Mouse (Mus musculus) retina, postnatal 7 days (tissue): Measurements from ENCODE around the gene Pak1ip1.
"Not testable (repeated sequence)": the region's sequence is repeated elsewhere in the genome, so short reads cannot be mapped to it uniquely, and the experiment has no call there.

Experiments used
- DNase-seq: peaks from one replicate; pipeline ENCODE4 v3.0.0-alpha.2; 2012; ENCODE audit warnings: low read depth, low spot score

Gene Pak1ip1

DNA sequence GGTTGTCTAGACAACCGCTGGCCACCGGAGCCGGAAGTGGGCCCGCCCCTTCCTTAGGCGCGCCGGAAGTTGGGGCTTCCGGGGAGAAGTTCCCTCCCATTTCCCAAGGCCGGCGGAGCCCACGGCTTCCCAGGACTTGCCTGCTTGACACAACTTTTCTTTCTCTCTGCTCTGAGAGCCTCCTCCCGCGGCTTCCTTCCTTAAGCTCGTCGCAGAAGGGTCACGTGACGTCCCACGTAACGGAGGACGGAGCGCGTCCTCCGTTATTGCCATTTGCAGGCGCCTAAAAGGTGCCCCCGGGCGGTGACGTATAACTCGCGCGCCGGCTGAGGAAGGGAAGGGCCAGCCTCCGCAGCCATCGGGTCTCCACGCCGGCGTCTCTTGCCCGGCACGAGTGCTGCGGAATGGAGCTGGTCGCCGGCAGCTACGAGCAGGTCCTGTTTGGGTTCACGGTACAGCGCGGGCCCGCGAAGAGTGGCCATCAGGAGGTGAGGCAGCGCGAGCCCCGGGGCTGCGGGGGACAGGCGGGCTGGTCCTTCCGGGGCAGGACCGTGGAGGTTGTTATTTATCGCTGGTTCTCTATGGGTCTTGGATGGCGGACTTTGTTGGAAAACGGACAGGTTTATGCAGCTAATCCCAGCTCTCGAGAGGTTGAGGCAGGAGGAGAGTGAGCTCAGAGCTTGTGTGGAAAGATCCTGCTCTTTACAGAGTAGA, at the start of gene Pak1ip1:
Pak1ip1 (plus strand) TSS at position 98 of the 714 bp plus-strand sequence.
- DNase-seq, result peak; percentile 89

DNA sequence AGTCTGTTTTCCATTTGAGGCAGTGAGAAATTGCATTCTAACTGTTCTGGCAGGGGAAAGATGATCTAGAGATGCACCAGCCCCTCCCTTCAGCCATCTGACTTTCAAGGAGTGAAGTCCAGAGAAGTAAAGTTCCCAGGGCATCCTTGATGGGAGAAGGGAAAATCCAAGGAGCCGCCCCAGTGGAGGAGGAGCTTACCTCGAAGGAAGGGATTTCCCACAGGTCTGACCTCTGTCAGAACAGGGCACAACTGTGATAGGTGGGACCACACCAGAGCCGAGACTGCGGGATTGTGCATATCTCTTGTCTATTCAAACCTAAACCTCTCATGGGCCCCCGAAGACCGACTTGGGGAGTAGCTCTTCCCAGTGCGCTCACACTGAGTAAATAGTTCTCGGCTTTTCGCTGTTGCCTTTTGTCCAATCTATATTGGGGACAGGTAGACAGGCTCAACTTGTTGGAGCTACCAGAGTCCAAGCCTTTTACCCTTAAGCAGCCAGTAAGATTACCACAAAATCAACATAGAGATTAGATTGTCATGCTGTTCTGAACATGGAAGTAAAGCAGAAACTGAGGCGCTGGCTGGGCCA, 49.3 kb upstream of the Pak1ip1 start:
- no peak for DNase-seq

DNA sequence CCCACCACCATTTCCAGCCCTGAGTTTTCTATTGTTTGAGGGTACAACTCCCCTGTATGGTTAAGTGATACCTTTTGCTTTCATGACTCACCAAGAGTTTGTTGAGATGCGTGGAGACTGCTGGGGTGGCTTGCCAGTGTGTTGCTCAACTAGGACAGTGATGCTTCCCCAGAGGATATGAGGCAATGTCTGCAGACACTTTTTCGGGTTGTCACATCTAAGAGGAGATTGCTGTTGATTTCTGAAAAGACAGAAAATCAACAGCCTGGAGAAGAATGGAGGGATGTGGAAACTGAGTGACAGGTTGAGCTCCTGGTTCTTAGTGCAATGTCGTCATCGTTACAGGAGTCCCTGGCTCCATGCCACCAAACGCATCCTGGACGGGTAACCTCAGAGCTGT, 47.6 kb upstream of the Pak1ip1 start:
- no peak for DNase-seq

DNA sequence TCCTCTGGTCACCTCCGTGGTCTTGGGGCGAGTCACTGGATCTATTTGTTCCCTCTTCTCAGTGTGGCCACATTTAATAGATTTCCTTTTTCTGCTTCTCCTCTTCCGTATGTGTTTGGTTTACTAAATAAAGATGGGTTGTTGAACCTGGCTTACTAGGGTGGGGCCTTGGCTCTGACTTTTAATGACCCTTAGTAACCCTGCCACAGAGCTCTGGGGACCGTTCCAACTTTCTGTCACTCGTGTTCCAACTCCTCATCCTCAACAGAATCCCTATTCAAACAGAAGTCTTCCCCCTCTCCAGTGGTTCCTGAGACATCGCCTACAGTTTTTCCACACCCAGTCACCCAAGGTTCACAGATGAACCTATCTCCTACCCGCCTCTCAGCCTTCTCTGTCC, 45.0 kb upstream of the Pak1ip1 start:
- DNase-seq, result no peak

DNA sequence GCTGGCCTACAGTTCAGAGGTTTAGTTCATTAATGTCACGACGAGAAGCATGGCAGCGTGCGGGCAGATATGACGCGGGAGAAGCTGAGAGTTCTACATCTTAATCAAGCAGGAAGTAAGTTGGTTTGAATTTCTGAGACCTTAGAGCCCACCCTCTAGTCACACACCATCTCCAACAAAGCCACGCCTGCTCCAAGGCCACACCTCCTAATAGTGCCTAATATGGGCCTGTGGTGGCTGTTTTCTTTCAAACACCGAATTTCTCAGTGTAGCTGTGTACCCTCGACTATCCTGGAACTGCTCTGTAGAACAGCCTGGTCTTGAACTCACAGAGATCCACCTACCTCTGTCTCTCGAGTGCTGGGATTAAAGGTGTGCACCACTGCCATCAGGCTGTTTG, 33.2 kb upstream of the Pak1ip1 start:
- DNase-seq, result no peak

DNA sequence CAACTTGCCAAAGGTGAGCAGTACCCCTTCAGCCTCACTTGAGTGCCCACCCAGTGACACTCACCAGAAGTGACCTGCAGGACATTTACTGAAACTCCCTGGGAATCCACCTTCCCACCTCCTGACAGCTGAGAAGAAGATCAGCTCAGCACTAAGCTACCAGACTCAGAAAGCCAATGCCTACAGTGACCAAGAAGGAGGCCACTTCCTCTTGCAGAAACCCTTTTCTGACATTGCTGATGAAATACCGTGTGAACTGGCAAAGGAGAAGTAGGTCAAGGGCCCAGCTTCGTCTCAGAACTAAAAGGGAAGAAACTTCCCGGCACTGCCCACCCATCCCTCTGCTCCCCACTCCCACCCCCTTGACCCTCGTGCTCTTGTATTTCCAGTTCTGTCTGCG, 32.3 kb upstream of the Pak1ip1 start:
- no peak for DNase-seq

DNA sequence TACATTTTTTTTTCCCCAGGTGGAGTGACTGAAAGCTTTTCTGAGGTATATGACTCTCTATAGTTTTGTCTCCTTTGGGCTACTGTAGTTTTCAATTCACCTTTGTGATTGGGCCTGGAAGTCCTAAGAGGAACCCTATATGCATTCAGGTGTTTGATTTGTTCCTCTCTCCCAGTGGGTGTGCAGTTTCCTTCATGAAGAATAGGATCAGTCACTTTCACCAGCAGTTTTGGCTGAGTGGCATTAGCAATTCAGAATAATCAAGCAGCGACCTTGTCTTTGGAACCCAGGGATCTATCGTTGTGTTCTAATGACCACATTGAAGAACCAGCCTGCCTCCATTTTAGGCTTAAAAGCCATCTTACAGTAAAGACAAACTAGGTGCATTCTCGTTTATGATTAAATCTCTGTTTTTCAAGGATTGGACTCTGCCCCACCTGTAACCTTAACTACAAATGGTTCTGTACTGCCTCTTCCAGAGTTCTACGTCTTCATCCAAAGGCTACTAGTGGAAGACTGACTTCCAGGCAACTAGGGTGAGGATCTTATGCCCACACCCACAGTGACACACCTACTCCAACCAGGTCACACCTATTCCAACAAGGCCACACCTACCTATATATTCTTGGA, 30.9 kb upstream of the Pak1ip1 start:
- DNase-seq, result no peak

DNA sequence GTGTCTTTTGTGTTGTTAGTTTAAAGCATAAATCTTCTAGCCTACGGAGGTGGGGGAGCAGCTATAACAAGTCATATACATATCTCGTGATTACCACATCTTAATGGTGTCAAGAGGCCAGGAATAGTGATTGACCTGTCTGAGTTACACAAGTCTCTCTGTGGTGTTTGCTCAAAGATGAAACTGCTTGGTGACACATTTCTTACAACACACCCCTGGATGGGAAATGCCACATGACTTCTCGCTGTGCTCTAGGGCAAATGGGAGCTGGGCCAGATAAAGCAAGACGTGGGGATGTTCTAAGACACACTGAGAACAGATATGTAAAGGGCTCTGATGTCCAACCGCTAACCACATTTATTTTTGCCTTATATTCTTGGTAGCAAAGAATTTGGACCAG, 29.6 kb upstream of the Pak1ip1 start:
- no peak for DNase-seq

DNA sequence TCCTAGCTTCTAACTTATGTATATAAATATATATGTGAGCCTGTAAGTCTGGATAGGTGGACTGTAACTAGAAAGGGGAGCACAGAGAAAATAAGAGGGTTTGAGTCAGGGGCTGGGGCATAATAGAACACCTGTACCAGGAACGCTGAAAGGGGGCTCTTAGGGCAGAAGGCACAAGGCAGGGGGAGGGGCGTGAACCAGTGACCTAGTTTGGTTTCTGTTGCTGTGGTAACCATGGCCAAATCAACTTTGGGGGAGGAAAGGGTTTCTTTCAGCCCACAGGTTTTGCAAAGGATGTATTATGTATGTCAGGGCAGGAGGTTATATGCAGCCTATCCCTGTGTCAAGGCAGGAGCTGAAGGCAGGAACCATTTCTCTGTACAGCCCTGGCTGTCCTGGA, 29.0 kb upstream of the Pak1ip1 start:
- DNase-seq, result no peak

DNA sequence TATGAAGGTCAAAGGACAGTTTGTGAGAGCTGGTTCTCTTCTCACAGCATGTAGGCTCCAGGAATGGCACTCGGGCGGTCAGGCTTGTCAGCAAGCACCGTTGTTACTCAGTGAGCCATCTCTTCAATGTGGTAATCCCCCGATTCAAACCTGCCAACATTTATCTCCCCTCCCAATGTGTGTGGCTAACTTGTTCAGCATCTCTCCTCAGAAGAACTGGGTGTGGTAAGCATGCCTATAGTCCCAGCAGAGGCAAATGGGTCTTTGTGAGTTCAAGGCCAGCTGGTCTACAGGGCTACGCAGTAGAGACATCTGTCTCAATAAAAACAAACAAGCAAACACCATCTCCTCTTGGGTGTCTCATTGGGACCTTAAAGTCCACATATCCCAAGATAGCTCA, 27.8 kb upstream of the Pak1ip1 start:
- no peak for DNase-seq

DNA sequence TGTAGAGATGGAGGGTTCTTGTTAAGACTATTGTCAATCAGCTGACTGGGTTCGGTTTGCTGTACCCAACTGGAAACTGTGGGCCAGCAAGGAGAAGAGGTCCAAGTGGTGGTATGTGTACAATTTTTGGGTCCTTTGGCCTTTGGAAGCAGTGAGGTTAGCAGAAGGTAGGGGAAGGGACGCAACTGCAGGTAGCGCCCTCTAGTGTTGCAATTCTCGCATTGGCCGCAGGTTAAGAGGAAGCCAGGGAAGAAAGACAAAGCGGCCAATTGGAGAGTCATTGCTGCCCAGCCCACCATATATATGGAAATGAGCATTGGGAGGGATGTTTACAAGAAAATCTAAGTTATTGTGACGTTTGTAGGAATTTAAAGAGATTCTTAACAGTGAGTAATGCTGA, 23.2 kb upstream of the Pak1ip1 start:
- DNase-seq, result no peak

DNA sequence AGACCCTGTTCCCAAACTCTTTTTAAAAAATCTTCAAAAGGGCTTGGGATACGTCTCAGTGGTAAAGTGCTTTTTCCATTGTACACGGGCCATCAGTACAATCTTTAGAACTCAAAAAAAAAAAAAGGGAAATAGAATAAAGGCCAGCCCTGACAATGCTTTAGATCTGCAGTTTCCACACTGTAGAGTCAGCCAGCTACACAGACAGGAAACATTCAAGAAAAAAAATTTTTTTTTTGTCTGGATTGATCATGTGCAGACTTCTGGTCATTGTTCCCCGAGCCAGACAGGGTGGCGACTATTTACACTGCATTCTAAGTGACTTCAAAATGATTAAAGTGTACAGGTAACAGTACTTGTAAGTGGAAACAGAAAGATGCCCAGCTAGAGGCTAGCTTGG, 22.2 kb upstream of the Pak1ip1 start:
- no peak for DNase-seq

DNA sequence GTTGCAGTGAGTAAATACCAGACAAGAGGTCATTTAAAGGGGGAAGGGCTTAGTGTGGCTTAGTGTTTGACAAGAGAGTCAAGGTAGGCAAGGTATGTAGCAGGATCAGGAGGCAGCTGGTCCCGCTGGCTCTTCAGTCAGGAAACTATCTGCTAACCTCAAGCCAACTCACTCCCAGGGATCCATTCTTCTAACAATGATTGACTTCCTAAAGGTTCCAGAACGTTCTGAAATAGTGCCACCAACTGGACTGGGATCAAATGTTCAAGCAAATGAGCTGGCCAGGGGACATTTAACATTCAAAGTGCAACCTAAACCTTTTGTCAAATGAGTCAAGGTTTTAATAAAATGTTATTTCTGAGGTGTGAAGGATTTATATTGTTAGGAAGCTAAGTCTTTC, 21.5 kb upstream of the Pak1ip1 start:
- DNase-seq, result no peak

DNA sequence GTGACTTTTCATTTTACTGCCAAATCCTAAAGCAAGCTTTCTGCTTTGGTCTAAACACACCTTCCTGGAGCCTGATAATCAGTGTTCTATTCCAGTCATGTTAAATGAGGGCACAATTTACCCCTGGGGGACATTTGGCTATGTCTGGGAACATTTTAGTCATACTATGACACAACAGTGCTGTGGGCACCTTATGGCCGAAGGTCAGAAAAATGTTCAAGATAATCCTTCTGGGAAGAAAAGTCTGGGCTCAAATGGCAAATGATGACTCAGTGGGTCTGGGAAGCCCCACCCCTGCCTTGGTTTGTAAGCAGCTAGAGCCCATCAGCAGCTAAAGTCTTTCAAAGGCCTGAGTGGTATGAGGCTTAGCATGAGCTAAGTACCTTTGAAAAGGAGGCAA, 18.1 kb upstream of the Pak1ip1 start:
- no peak for DNase-seq

DNA sequence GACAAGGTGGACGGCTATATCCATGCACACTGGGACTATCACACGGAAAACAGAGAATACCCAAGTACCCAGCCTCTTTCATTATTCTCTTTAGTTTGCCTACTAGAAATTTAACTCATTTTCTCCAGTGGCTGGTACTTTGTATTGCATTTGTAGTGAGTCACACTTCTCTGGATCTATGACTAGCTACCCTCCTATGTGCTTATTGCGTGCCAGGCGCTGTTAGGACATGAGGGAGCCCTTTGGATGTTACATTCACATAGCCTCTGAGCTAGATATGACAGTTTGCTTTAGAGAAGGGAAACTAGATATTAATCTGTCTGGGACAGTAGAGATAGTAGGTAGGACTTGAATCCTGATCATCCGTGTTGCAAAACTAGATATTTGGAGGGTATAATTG, 14.7 kb upstream of the Pak1ip1 start:
- no peak for DNase-seq

DNA sequence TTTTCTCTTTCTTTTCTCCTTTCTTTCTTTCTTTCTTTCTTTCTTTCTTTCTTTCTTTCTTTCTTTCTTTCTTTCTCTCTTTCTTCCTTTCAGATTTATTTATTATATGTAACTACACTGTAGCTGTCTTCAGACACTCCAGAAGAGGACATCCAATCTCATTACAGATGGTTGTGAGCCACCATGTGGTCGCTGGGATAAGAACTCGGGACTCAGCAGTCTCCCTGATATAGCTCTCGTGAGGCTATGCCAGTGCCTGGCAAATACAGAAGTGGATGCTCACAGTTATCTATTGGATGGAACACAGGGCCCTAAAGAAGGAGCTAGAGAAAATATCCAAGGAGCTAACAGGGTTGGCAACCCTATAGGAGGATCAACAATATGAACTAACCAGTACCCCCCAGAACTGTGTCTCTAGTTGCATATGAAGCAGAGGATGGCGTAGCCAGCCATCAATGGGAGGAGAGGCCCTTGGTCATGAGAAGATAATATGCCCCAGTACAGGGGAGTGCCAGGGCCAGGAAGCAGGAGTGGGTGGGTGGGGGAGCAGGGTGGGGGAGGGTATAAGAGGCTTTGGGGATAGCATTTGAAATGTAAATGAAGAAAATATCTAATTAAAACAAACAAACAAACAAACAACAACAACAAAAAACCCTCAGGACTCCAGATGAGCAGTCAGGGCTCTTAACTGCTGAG, 13.1 kb upstream of the Pak1ip1 start:
- not testable (repeated sequence) for DNase-seq

DNA sequence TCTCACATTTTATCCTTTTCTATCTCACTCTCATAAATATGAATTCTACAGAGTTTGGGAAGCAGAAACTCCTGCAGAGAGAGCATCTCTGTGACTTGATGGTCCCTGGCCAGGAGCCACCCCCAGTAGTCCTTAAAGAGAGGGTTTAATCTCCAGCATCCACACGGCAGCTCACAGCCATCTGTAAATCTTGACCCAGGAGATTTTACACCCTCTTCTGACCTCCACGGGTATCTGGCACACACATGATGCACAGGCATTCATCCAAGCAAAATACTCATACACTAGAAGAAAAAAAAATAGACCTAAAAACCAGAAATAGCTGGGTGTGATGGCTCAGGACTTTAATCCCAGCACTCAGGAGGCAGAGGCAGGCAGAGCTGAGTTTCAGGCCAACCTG, 12.4 kb upstream of the Pak1ip1 start:
- DNase-seq, result no peak

DNA sequence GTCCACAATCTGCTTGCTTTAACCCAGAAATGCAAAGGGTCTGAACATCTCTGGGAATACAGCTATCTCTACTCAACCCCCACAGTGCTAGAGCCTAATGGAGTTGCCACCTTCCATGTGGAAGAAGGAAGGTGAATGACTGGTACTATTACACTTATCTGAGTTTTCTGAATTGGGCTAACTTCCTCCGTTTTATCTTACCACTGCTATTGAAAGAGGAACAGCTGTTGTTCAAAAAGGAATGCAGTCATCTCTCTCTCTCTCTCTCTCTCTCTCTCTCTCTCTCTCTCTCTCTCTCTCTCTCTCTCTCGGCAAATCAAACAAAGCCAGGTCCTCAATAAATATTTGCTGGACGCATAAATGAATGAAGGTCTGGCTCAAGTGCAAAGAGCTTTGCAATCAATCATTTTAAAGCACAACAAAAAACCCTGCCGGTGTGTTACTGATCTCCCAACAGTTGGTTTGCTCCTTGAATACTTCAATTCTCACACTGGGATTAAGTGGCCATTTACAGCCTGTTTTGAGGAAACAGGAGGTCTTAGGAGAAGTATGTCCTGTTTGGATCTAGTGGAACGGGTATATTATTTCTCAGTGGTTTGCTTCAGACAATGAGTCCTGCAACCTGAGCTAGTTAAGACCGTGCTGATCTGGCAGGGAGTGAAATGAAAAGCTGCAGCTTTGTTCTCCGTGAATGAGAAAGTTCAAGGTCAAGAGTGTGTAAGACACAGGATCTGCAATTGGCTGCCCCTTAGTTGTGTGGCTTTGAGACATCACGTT, 6.1 kb upstream of the Pak1ip1 start:
- no peak for DNase-seq

DNA sequence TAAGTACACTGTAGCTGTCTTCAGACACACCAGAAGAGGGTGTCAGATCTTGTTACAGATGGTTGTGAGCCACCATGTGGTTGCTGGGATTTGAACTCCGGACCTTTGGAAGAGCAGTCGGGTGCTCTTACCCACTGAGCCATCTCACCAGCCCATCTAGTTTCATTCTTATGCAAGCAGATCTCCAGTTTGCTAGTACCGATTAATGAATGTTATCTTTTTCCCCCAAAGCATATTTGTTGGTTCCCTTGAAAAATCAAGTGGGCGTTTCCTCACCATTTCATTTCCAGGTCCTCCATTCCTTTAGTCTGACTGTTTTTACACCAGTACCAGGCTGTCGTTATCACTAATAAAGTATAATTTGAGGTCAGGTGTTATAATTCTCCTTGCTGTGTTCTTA, 2.3 kb upstream of the Pak1ip1 start:
- not testable (repeated sequence) for DNase-seq

DNA sequence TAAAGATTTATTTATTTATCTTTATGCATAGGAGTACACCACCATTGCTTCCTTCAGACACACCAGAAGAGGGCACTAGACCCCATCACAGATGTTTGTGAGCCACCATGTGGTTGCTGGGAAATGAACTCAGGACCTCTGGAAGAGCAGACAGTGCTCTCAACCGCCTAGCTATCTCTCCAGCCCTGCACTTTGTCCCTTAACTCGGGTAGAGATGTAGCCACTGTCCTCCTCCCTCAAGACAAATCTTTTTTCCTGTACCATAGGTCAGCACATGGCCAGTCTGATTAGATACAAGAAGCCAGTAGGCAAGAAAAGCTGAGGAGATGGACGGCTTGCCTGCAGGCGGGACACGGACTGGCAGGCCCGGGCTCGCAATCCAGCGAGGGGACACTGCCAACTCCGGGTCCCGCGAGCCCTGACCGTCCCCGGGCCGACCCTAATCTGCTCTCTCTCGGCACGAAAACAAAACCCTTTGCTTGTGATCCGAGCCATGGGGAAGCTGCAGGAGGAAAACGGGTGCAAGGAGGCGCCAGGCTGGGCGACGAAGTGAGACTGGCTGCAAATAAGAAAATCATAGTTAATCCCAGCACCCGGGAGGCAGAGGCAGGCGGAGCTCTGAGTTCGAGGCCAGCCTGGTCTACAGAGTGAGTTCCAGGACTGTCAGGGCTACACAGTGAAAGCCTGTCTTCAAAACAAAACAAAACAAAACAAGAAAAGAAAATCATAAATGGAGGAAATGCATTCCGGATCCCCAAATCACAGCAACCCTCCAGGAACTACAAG, 490 bp upstream of the Pak1ip1 start:
- DNase-seq, result no peak

DNA sequence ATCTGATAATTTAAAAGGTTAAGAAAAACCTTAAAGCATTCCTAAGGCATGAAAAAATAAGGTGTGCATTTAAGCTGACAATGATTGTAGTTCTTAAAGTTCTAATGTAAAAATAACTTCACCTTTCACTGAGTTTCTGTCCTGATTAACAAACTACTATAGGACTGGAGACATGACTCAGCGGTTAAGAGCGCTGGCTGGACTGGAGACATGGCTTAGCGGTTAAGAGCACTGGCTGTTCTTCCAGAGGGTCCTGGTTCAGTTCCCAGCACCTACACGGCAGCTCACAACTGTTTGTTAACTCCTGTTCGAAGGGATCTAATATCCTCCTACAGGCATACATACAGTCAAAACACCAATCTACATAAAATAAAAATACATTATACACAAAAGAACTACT, 1.2 kb downstream of the Pak1ip1 start:
- no peak for DNase-seq
